Mouse (Mus musculus) myocyte (in vitro differentiated cells): Measurements from ENCODE around the gene Tmem201. TPM values are rescaled to one million over a fixed set of nuclear protein-coding genes. Genes with fewer than 3 reads are reported as not detected.

Experiments used
- polyA plus RNA-seq: library from polyadenylated mRNA; unstranded; fragments of >200 nt; fragmentation: generic; extraction: Trizol; gene quantifications from one replicate; pipeline ENCODE4 v1.2.1, GENCODE M21; 2012; ENCODE audit warnings: missing spikeins

Gene Tmem201
- polyA plus RNA-seq, 1 experiment, result 31.1 TPM

Other genes starting within 250 kb of the Tmem201 start
- gene Ctnnbip1, start 219.8 kb downstream of the Tmem201 start, polyA plus RNA-seq, result 19.9 TPM
- gene Clstn1, start 151.6 kb downstream of the Tmem201 start, polyA plus RNA-seq, result 52.1 TPM
- gene Pik3cd, start 35.5 kb downstream of the Tmem201 start, polyA plus RNA-seq, result 1.4 TPM
- gene Slc25a33, start 36.2 kb upstream of the Tmem201 start, polyA plus RNA-seq, result 34.3 TPM
- 22.6 TPM for gene Spsb1, start 217.0 kb upstream of the Tmem201 start, polyA plus RNA-seq